Mouse (Mus musculus) macrophage (primary cell): Measurements from ENCODE around the gene Acsm1. TPM values are rescaled to one million over a fixed set of nuclear protein-coding genes. Genes with fewer than 3 reads are reported as not detected.
"Not testable (repeated sequence)": the region's sequence is repeated elsewhere in the genome, so short reads cannot be mapped to it uniquely, and the experiment has no call there.

Source experiments
- H3K27ac ChIP-seq: fragments of 350-480 bp; formaldehyde crosslinking; 2 replicates; pipeline ENCODE4 v1.9.0; 2021
- H3K36me3 ChIP-seq: fragments of 350-480 bp; formaldehyde crosslinking; 2 replicates; pipeline ENCODE4 v1.9.0; 2021; ENCODE audit errors: inconsistent target
- H3K4me3 ChIP-seq: fragments of 350-480 bp; formaldehyde crosslinking; 2 replicates; pipeline ENCODE4 v1.9.0; 2021; ENCODE audit errors: inconsistent target
- H3K79me2 ChIP-seq: fragments of 350-480 bp; formaldehyde crosslinking; 2 replicates; pipeline ENCODE4 v1.9.0; 2021; ENCODE audit errors: inconsistent target
- WGBS: methylation state at CpG from one replicate; pipeline ENCODE4 v1.1.7; 2026; ENCODE audit warnings: inconsistent platforms; ENCODE audit not compliant: missing documents; 5-methylcytosine and 5-hydroxymethylcytosine counted together
- polyA plus RNA-seq: library from polyadenylated mRNA; stranded (reverse); fragments of 250-400 nt; gene quantifications from 3 replicates; pipeline ENCODE4 v1.2.4, GENCODE M21; 2018; ENCODE audit warnings: inconsistent platforms
- total RNA-seq, 78 experiments: library from RNA; depleted of rRNA; stranded (reverse); fragments of 250-400 nt; gene quantifications; 1 replicate in 9 of 78; 2 replicates in 24 of 78; 3 replicates in 43 of 78; 4 replicates in 2 of 78; pipeline ENCODE4 v1.2.4; 2018; ENCODE audit warnings: inconsistent platforms in 56 of 78

The Acsm1 gene
- total RNA-seq (2018; cell fraction: chromatin; rRNA removed) = not detected
- total RNA-seq (2018; cell fraction: cytosol; rRNA removed) = not detected
- total RNA-seq (2018; cell fraction: nucleus; rRNA removed) = not detected
- not detected in 3 replicates for polyA plus RNA-seq

GRCm38 (mm10) chr7:119606664-119607076 is at the start of gene Acsm1:
Gene Acsm1 (plus strand): TSS chr7:119607026.
- Histone ChIP-seq H3K4me3 (no peak within 1 kb of the TSS), H3K79me2 (no peaks in the 10 kb centered on the region), H3K36me3 (no peaks in the 10 kb centered on the region), H3K27ac (no peak within 1 kb of the TSS)
- 85% methylated on average over 5 of the region's 5 CpGs for WGBS

- H3K36me3 ChIP-seq = no peaks in the 10 kb centered on the region
- no peaks in the 10 kb centered on the region for H3K79me2 ChIP-seq
- H3K4me3 ChIP-seq = no peak overlapping the region
- 78% methylated on average over 3 of the region's 3 CpGs for WGBS
- H3K27ac ChIP-seq = no peak overlapping the region
These were observed 46.9 kb upstream of the Acsm1 start for GRCm38 (mm10) chr7:119559789-119560451.

GRCm38 (mm10) chr7:119560452-119560835 is 46.4 kb upstream of the Acsm1 start:
- Histone ChIP-seq H3K79me2 (no peaks in the 10 kb centered on the region), H3K36me3 (no peaks in the 10 kb centered on the region), H3K27ac (no peak overlapping the region), H3K4me3 (no peak overlapping the region)
- WGBS = 85% methylated on average over 3 of the region's 3 CpGs

GRCm38 (mm10) chr7:119561441-119561840 is 45.4 kb upstream of the Acsm1 start:
- Histone ChIP-seq H3K4me3 (no peak overlapping the region), H3K27ac (no peak overlapping the region), H3K36me3 (no peaks in the 10 kb centered on the region), H3K79me2 (no peaks in the 10 kb centered on the region)
- 55% methylated on average over 4 of the region's 4 CpGs for WGBS

GRCm38 (mm10) chr7:119562476-119562875 is 44.4 kb upstream of the Acsm1 start:
- not testable (repeated sequence) for H3K36me3 ChIP-seq, H3K79me2 ChIP-seq, H3K4me3 ChIP-seq, H3K27ac ChIP-seq
- WGBS = 70% methylated on average over 1 of the region's 2 CpGs

- no peak overlapping the region for H3K4me3 ChIP-seq
- 68% methylated on average over 3 of the region's 3 CpGs for WGBS
- H3K27ac ChIP-seq = no peak overlapping the region
- no peaks in the 10 kb centered on the region for H3K79me2 ChIP-seq
- H3K36me3 ChIP-seq = no peaks in the 10 kb centered on the region
These were observed 12.2 kb upstream of the Acsm1 start for GRCm38 (mm10) chr7:119594530-119595107.

- Histone ChIP-seq H3K79me2 (no peaks in the 10 kb centered on the region), H3K27ac (no peak overlapping the region), H3K36me3 (no peaks in the 10 kb centered on the region), H3K4me3 (no peak overlapping the region)
- 33% methylated on average over 1 of the region's 1 CpGs for WGBS
These were observed 11.5 kb upstream of the Acsm1 start for GRCm38 (mm10) chr7:119595306-119595705.

GRCm38 (mm10) chr7:119596536-119596935 is 10.3 kb upstream of the Acsm1 start:
- H3K79me2 ChIP-seq = no peaks in the 10 kb centered on the region
- no peak overlapping the region for H3K27ac ChIP-seq
- H3K36me3 ChIP-seq = no peaks in the 10 kb centered on the region
- H3K4me3 ChIP-seq = no peak overlapping the region
- 57% methylated on average over 2 of the region's 2 CpGs for WGBS

- no peaks in the 10 kb centered on the region for H3K36me3 ChIP-seq
- H3K27ac ChIP-seq = no peak overlapping the region
- H3K79me2 ChIP-seq = no peaks in the 10 kb centered on the region
- WGBS = 78% methylated on average over 2 of the region's 2 CpGs
- H3K4me3 ChIP-seq = no peak overlapping the region
These were observed 5.5 kb upstream of the Acsm1 start for GRCm38 (mm10) chr7:119601195-119601953.

- Histone ChIP-seq H3K79me2 (no peaks in the 10 kb centered on the region), H3K27ac (no peak overlapping the region), H3K4me3 (no peak overlapping the region), H3K36me3 (no peaks in the 10 kb centered on the region)
- WGBS = 54% methylated on average over 1 of the region's 1 CpGs
These were observed 4.9 kb upstream of the Acsm1 start for GRCm38 (mm10) chr7:119601954-119602317.

- no peak overlapping the region for H3K27ac ChIP-seq
- 82% methylated on average over 2 of the region's 2 CpGs for WGBS
- H3K79me2 ChIP-seq = no peaks in the 10 kb centered on the region
- H3K36me3 ChIP-seq = no peaks in the 10 kb centered on the region
- H3K4me3 ChIP-seq = no peak overlapping the region
These were observed 1.8 kb upstream of the Acsm1 start for GRCm38 (mm10) chr7:119604903-119605483.

- Histone ChIP-seq H3K79me2 (no peaks in the 10 kb centered on the region), H3K4me3 (no peak overlapping the region), H3K36me3 (no peaks in the 10 kb centered on the region), H3K27ac (no peak overlapping the region)
- WGBS = 86% methylated on average over 9 of the region's 9 CpGs
These were observed 731 bp upstream of the Acsm1 start for GRCm38 (mm10) chr7:119605926-119606663.

GRCm38 (mm10) chr7:119607796-119608515 is 1.1 kb downstream of the Acsm1 start:
- WGBS = 85% methylated on average over 9 of the region's 9 CpGs
- Histone ChIP-seq H3K27ac (no peak overlapping the region), H3K36me3 (no peaks in the 10 kb centered on the region), H3K79me2 (no peaks in the 10 kb centered on the region), H3K4me3 (no peak overlapping the region)

GRCm38 (mm10) chr7:119616531-119616930 is 9.7 kb downstream of the Acsm1 start:
- Histone ChIP-seq H3K27ac (no peak overlapping the region), H3K79me2 (no peaks in the 10 kb centered on the region), H3K36me3 (no peaks in the 10 kb centered on the region), H3K4me3 (no peak overlapping the region)
- 57% methylated on average over 1 of the region's 1 CpGs for WGBS
